Mouse (Mus musculus): ENCODE measurements around the gene Bhmt. TPM values are rescaled to one million over a fixed set of nuclear protein-coding genes. Genes with fewer than 3 reads are reported as not detected.

The Bhmt gene
- polyA plus RNA-seq, 1 experiment from 2014 or later, result not detected

DNA sequence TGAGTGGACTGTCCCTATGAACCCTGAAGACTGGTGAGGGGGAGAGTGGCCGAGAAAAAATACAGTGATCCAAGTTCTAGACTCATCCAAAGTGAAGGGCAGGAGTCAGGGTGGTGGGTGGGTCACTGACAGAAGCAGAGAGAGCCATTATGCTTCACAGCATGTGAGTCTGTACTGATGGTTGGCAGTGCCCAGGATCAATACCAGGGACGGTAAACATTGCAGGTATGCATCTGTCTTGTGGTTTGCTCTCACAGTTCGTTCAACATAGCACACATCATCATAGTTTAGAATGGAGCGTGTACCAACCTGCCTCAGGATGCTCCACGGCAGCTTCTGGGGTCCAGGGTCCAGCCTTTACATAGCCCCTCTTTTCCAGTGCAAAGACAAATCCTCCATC, 4.8 kb downstream of the Bhmt start:
- Histone ChIP-seq H3K27me3 (ENCODE audit: insufficient read depth, low read length) (no peaks in the 10 kb centered on the region), H3K4me1 (ENCODE audit: insufficient read depth) (no peaks in the 10 kb centered on the region), H3K9ac (no peak overlapping the region), H3K36me3 (ENCODE audit: insufficient read depth) (no peaks in the 10 kb centered on the region), H3K9me3 (ENCODE audit: low read depth, low read length) (no peaks in the 10 kb centered on the region), H3K4me3 (ENCODE audit: low read depth, low read length) (no peak overlapping the region), H3K27ac (ENCODE audit: low read depth) (no peak overlapping the region), H3K4me2 (no peak overlapping the region)
- ATAC-seq (ENCODE audit: insufficient read depth) (no peak), DNase-seq (no peak)
- TF ChIP-seq CTCF (IDR thresholded peaks at IDR 0.05; ENCODE audit: low read depth), result no peak
- WGBS, result 88% methylated on average over 5 of the region's 5 CpGs

DNA sequence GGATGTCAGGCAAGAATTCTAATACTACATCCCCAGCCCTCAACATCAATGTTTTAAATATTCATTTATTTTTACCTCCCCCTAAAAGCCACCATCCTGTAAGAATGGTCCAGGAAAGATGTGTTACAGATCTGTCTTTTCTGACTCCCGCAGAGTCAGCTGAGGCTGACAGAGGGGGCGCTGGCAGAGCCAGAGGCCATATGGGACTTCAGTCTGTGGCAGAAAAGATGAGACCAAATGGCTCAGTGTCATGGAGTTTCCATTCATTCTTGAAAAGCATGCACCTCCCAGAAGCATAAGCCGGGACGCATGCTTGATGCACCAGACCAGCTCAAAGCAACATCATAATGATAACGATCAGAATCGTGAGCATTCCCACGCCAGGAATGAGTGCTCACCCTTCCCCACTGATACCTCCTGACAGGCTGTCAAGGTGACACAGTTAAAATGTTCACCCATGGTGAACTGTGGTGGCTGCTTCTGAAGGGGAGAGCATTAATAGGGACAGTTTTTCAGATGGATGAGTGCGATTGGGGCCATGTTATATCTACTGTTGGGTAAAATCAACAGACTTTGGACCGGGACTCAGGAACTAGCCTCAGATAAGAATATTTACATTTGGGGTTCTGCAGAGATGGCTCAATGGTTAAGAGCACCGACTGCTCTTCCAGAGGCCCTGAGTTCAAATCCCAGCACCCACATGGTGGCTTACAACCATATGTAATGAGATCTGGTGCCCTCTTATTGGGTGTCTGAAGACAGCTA, 6.6 kb downstream of the Bhmt start:
- Histone ChIP-seq H3K27me3 (ENCODE audit: insufficient read depth, low read length) (no peaks in the 10 kb centered on the region), H3K4me1 (ENCODE audit: insufficient read depth) (no peaks in the 10 kb centered on the region), H3K4me2 (no peak overlapping the region), H3K36me3 (ENCODE audit: insufficient read depth) (no peaks in the 10 kb centered on the region), H3K4me3 (ENCODE audit: low read depth, low read length) (no peak overlapping the region), H3K9ac (no peak overlapping the region), H3K9me3 (ENCODE audit: low read depth, low read length) (no peaks in the 10 kb centered on the region), H3K27ac (ENCODE audit: low read depth) (no peak overlapping the region)
- no peak for DNase-seq
- no peak for TF ChIP-seq CTCF (IDR thresholded peaks at IDR 0.05; ENCODE audit: low read depth)
- WGBS, result 64% methylated on average over 10 of the region's 10 CpGs
- no peak for ATAC-seq (ENCODE audit: insufficient read depth)

DNA sequence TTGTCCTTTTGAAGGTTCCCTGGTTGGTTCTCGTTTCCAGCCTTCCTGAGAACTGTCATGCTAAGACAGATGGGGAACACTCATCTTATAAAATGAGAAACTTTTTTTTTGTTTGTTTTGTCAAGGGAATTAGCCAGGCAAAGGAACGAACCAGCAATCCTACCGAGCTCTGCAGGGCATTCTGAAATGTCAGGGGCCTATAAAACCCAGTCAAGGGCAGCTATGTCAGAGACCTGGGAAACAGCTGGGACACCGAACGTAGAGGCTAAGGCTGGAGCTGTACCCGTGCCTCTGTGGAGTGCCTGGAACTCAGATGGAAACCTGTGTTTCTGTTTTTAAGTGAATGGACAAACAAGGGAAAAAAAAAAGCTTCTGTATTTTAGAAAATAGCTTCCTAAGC, 8.9 kb downstream of the Bhmt start:
- Histone ChIP-seq H3K27ac (ENCODE audit: low read depth) (no peak overlapping the region), H3K4me3 (ENCODE audit: low read depth, low read length) (no peak overlapping the region), H3K27me3 (ENCODE audit: insufficient read depth, low read length) (no peaks in the 10 kb centered on the region), H3K9ac (no peak overlapping the region), H3K4me1 (ENCODE audit: insufficient read depth) (no peaks in the 10 kb centered on the region), H3K4me2 (no peak overlapping the region), H3K36me3 (ENCODE audit: insufficient read depth) (no peaks in the 10 kb centered on the region), H3K9me3 (ENCODE audit: low read depth, low read length) (no peaks in the 10 kb centered on the region)
- DNase-seq (no peak), ATAC-seq (ENCODE audit: insufficient read depth) (no peak)
- 23% methylated on average over 6 of the region's 6 CpGs for WGBS
- no peak for TF ChIP-seq CTCF (IDR thresholded peaks at IDR 0.05; ENCODE audit: low read depth)

DNA sequence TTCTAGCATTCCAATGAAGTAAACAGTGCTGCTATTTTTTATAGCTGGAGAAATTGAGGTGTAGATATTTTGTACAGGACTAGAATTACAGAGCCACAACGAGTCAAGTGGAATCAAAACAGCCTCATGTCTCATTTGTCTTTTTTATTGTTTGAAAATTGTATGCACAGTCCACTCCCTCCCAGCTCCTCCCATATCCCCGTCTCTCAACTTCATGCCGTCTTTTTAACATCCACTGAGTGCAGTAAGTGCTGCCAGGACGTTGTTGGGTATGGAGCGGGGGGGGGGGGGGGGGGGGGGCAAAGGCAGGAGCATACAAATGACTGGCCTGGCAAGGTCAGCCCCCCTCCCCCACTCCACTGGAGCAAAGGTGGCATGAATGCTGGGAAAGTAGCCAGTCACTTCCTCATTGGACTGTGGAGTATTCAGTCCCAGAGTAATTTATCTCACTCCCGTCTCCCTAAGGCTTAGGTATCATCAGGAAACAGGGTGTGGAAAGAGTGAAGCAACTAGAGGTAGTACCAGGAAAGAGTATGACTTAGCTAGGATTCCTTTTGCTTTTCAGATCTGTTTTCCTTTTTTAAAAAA, 23.3 kb downstream of the Bhmt start:
- DNase-seq, result no peak
- Histone ChIP-seq H3K4me3 (ENCODE audit: low read depth, low read length) (no peak overlapping the region), H3K36me3 (ENCODE audit: insufficient read depth) (no peaks in the 10 kb centered on the region), H3K27me3 (ENCODE audit: insufficient read depth, low read length) (no peaks in the 10 kb centered on the region), H3K4me1 (ENCODE audit: insufficient read depth) (no peaks in the 10 kb centered on the region; the same call in 1 of the 2 replicates), H3K4me2 (no peak overlapping the region), H3K9me3 (ENCODE audit: low read depth, low read length) (no peaks in the 10 kb centered on the region), H3K27ac (ENCODE audit: low read depth) (no peak overlapping the region), H3K9ac (no peak overlapping the region)
- TF ChIP-seq CTCF (IDR thresholded peaks at IDR 0.05; ENCODE audit: low read depth), result no peak
- 16% methylated on average over 5 of the region's 6 CpGs for WGBS
- no peak for ATAC-seq (ENCODE audit: insufficient read depth)

GRCm38 (mm10) chr13:93613771-93614170, 24.0 kb downstream of the Bhmt start:
- Histone ChIP-seq H3K27ac (ENCODE audit: low read depth) (no peak overlapping the region), H3K4me1 (ENCODE audit: insufficient read depth) (no peaks in the 10 kb centered on the region; the same call in 1 of the 2 replicates), H3K4me2 (no peak overlapping the region), H3K9me3 (ENCODE audit: low read depth, low read length) (no peaks in the 10 kb centered on the region), H3K9ac (no peak overlapping the region), H3K27me3 (ENCODE audit: insufficient read depth, low read length) (no peaks in the 10 kb centered on the region), H3K4me3 (ENCODE audit: low read depth, low read length) (no peak overlapping the region), H3K36me3 (ENCODE audit: insufficient read depth) (no peaks in the 10 kb centered on the region)
- TF ChIP-seq CTCF (IDR thresholded peaks at IDR 0.05; ENCODE audit: low read depth), result peak; percentile 33
- DNase-seq, result peak; percentile 50
- 50% methylated on average over 4 of the region's 4 CpGs for WGBS
- no peak for ATAC-seq (ENCODE audit: insufficient read depth)

DNA sequence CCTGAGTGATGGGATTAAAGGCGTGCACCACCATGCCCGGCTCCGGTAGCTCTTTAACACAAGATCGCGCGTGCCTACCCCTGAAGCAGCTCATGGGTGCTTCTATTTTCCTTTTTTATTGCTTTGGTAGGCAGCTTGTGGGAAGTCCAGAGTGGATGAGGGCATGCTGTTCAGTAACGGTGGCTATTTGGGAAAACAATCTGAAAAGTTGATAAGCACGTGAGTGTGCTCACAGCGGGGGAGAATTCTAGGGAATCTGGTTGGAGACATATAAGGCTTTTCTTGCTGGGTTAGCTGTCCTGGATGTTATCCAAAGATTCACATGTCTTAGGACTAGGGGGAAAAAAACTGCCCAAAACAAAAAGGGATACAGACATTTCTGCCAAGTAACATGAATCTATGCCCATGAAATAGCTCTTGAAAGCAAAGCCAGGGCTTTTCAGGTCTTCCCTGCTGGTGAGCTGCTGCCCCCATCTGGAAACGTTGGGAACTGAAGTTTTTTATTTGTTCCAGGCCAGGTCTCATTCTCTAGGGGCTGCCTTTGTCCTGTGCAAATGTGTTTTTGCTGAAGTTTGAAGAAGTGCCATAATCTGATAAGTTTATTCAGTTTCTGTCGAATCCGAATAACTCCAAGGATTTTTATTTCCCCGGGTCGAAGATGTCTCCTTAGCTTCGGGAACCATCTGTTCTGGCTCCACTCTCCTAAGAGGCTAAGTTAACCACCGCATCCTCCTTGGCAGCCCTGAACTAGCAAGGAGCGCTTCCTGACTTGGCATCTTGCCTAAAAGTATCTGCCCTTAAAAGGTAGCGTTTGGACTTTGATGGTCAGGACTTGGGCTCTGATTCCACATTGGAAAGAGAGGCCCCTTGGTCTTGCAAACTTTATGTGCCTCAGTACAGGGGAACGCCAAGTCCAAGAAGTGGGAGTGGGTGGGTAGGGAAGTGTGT, 24.8 kb downstream of the Bhmt start:
- no peak overlapping the region for H3K4me2 ChIP-seq
- H3K4me1 ChIP-seq (ENCODE audit: insufficient read depth), result no peaks in the 10 kb centered on the region; the same call in 1 of the 2 replicates
- peak; percentile 89 for TF ChIP-seq CTCF (IDR thresholded peaks at IDR 0.05; ENCODE audit: low read depth)
- WGBS, result 44% methylated on average over 19 of the region's 19 CpGs
- H3K4me3 ChIP-seq (ENCODE audit: low read depth, low read length), result no peak overlapping the region
- ATAC-seq (ENCODE audit: insufficient read depth), result peak; percentile 67
- no peaks in the 10 kb centered on the region for H3K27me3 ChIP-seq (ENCODE audit: insufficient read depth, low read length)
- no peak overlapping the region for H3K9ac ChIP-seq
- H3K27ac ChIP-seq (ENCODE audit: low read depth), result no peak overlapping the region
- no peaks in the 10 kb centered on the region for H3K36me3 ChIP-seq (ENCODE audit: insufficient read depth)
- H3K9me3 ChIP-seq (ENCODE audit: low read depth, low read length), result no peaks in the 10 kb centered on the region
- peak; percentile 94 for DNase-seq

GRCm38 (mm10) chr13:93608476-93608875, 29.3 kb downstream of the Bhmt start:
- WGBS, result 77% methylated on average over 2 of the region's 2 CpGs
- no peaks in the 10 kb centered on the region for H3K27me3 ChIP-seq (ENCODE audit: insufficient read depth, low read length)
- no peak for DNase-seq
- H3K4me3 ChIP-seq (ENCODE audit: low read depth, low read length), result no peak overlapping the region
- ATAC-seq (ENCODE audit: insufficient read depth), result no peak
- H3K36me3 ChIP-seq (ENCODE audit: insufficient read depth), result no peaks in the 10 kb centered on the region
- H3K4me2 ChIP-seq, result no peak overlapping the region
- H3K9me3 ChIP-seq (ENCODE audit: low read depth, low read length), result no peaks in the 10 kb centered on the region
- H3K27ac ChIP-seq (ENCODE audit: low read depth), result no peak overlapping the region
- H3K9ac ChIP-seq, result no peak overlapping the region
- H3K4me1 ChIP-seq (ENCODE audit: insufficient read depth), result no peaks in the 10 kb centered on the region; the same call in 1 of the 2 replicates
- no peak for TF ChIP-seq CTCF (IDR thresholded peaks at IDR 0.05; ENCODE audit: low read depth)
